Mouse (Mus musculus) spleen, adult 2 months (tissue): ENCODE data around the gene Atp1b1. TPM values are rescaled to one million over a fixed set of nuclear protein-coding genes. Genes with fewer than 3 reads are reported as not detected.

Experiments used
- DNase-seq, 2 experiments: peaks; one replicate each; pipeline versions ENCODE4 v3.0.0 to v3.0.0-alpha.2; 2012 to 2021; ENCODE audit warnings: low spot score in 2 of 2, low read depth in 1 of 2
- H3K27ac ChIP-seq: fragments of 200-500 bp; 2 replicates; pipeline ENCODE4 v1.5.1; 2012; ENCODE audit warnings: low read length, inconsistent platforms; ENCODE audit not compliant: insufficient read depth
- H3K27me3 ChIP-seq: fragments of 200-500 bp; 2 replicates; pipeline ENCODE4 v1.6.1; 2012; ENCODE audit warnings: mild to moderate bottlenecking, moderate library complexity, low read length, inconsistent platforms; ENCODE audit not compliant: control insufficient read depth, insufficient read depth
- H3K36me3 ChIP-seq: fragments of 200-500 bp; 2 replicates; pipeline ENCODE4 v1.6.1; 2012; ENCODE audit warnings: mild to moderate bottlenecking, low read length, inconsistent platforms; ENCODE audit not compliant: control insufficient read depth, insufficient read depth
- H3K4me1 ChIP-seq: fragments of 200-500 bp; 2 replicates; pipeline ENCODE4 v1.6.1; 2011; ENCODE audit warnings: inconsistent platforms; ENCODE audit not compliant: control insufficient read depth, insufficient read depth, insufficient read length
- H3K4me3 ChIP-seq: fragments of 200-500 bp; 2 replicates; pipeline ENCODE4 v1.5.1; 2011; ENCODE audit warnings: mild to moderate bottlenecking, inconsistent platforms; ENCODE audit not compliant: insufficient read depth, insufficient read length; ENCODE audit errors: extremely low read depth
- CTCF ChIP-seq: fragments of 200-500 bp; IDR thresholded peaks from 2 replicates; pipeline ENCODE4 v1.5.1; 2011; ENCODE audit warnings: mild to moderate bottlenecking, inconsistent platforms; ENCODE audit not compliant: insufficient read depth, insufficient read length, insufficient replicate concordance; ENCODE audit errors: extremely low read depth
- POLR2A ChIP-seq: fragments of 200-500 bp; IDR thresholded peaks from 2 replicates; pipeline ENCODE4 v1.6.1; 2011; ENCODE audit warnings: low read depth, low read length, inconsistent platforms
- WGBS: fragments of 180-500 bp; shearing (Covaris S2); methylation state at CpG from one replicate; pipeline ENCODE4 v1.1.7; 2018; 5-methylcytosine and 5-hydroxymethylcytosine counted together
- polyA plus RNA-seq: library from polyadenylated mRNA; depleted of rRNA; stranded (reverse); fragments of >200 nt; gene quantifications from 2 replicates; pipeline ENCODE4 v1.2.3, GENCODE M21; 2012

Gene Atp1b1
- polyA plus RNA-seq, 1 experiment, result 11.2 TPM

DNA sequence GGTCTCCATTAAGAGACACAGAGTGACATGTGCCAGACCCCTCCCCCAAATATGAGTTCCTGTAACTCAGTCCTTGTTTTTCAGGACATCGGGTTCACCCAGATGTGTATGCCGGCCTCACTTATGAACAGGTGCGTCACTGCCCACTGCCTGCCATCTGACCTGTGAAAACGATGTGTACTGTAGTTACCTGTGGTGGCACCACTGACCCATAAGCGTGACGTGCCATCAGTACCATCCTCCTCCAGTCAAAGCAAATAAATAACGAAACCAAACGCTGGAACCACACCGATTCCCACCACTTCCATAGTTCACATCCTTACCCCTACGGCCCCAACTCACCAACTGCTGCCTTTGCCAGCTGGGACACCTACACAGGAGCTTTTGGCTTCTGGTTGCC lies 11.6 kb downstream of the Atp1b1 start:
- 0 out of 2 replicates have a peak, but pooled peaks cover 3% of the 10 kb centered on the region for H3K36me3 ChIP-seq
- H3K4me3 ChIP-seq, result no peak overlapping the region
- H3K27me3 ChIP-seq, result no peaks in the 10 kb centered on the region
- DNase-seq, result no peak
- H3K4me1 ChIP-seq, result no peaks in the 10 kb centered on the region
- WGBS, result 94% methylated on average over 10 of the region's 10 CpGs
- no peak overlapping the region for H3K27ac ChIP-seq
- TF ChIP-seq CTCF, result no peak
- TF ChIP-seq POLR2A, result no peak

- TF ChIP-seq POLR2A (no peak), CTCF (no peak)
- no peak overlapping the region for H3K27ac ChIP-seq
- no peak overlapping the region for H3K4me3 ChIP-seq
- H3K4me1 ChIP-seq, result no peaks in the 10 kb centered on the region
- H3K36me3 ChIP-seq, result peaks cover 3% of the 10 kb centered on the region; the same call in 1 of the 2 replicates
- H3K27me3 ChIP-seq, result no peaks in the 10 kb centered on the region
- WGBS, result 88% methylated on average over 5 of the region's 5 CpGs
- DNase-seq, result no peak
Measured at GRCm38 (mm10) chr1:164445620-164446162, 12.5 kb downstream of the Atp1b1 start.

- TF ChIP-seq POLR2A, result no peak
- no peak for TF ChIP-seq CTCF
- WGBS, result 65% methylated on average over 18 of the region's 18 CpGs
- DNase-seq, result no peak
- Histone ChIP-seq H3K4me1 (peaks cover 2% of the 10 kb centered on the region; the same call in 1 of the 2 replicates), H3K27ac (no peak overlapping the region), H3K36me3 (peaks cover 4% of the 10 kb centered on the region; the same call in 1 of the 2 replicates), H3K27me3 (no peaks in the 10 kb centered on the region), H3K4me3 (no peak overlapping the region)
Measured at GRCm38 (mm10) chr1:164441408-164441974, 16.7 kb downstream of the Atp1b1 start.

GRCm38 (mm10) chr1:164440708-164441407 lies 17.3 kb downstream of the Atp1b1 start:
- H3K36me3 ChIP-seq, result peaks cover 4% of the 10 kb centered on the region; the same call in 1 of the 2 replicates
- H3K27ac ChIP-seq, result no peak overlapping the region
- DNase-seq, result no peak
- TF ChIP-seq CTCF, result no peak
- no peak for TF ChIP-seq POLR2A
- H3K4me3 ChIP-seq, result no peak overlapping the region
- 64% methylated on average over 11 of the region's 11 CpGs for WGBS
- peaks cover 2% of the 10 kb centered on the region; the same call in 1 of the 2 replicates for H3K4me1 ChIP-seq
- no peaks in the 10 kb centered on the region for H3K27me3 ChIP-seq

GRCm38 (mm10) chr1:164440230-164440629 lies 17.9 kb downstream of the Atp1b1 start:
- no peak for DNase-seq
- Histone ChIP-seq H3K4me3 (no peak overlapping the region), H3K27me3 (no peaks in the 10 kb centered on the region), H3K4me1 (peaks cover 2% of the 10 kb centered on the region; the same call in 1 of the 2 replicates), H3K36me3 (peaks cover 4% of the 10 kb centered on the region; the same call in 1 of the 2 replicates), H3K27ac (no peak overlapping the region)
- TF ChIP-seq POLR2A (no peak), CTCF (no peak)
- WGBS, result 27% methylated on average over 6 of the region's 6 CpGs

- TF ChIP-seq CTCF, result no peak
- no peak for TF ChIP-seq POLR2A
- peaks cover 2% of the 10 kb centered on the region; the same call in 1 of the 2 replicates for H3K4me1 ChIP-seq
- H3K27me3 ChIP-seq, result no peaks in the 10 kb centered on the region
- peaks cover 2% of the 10 kb centered on the region; the same call in 1 of the 2 replicates for H3K36me3 ChIP-seq
- H3K27ac ChIP-seq, result no peak overlapping the region
- WGBS, result 83% methylated on average over 7 of the region's 7 CpGs
- no peak overlapping the region for H3K4me3 ChIP-seq
- DNase-seq, result no peak
Measured at GRCm38 (mm10) chr1:164436749-164437148, 21.4 kb downstream of the Atp1b1 start.

GRCm38 (mm10) chr1:164434049-164434448 lies 24.1 kb downstream of the Atp1b1 start:
- Histone ChIP-seq H3K27me3 (no peaks in the 10 kb centered on the region), H3K4me1 (no peaks in the 10 kb centered on the region), H3K36me3 (peaks cover 2% of the 10 kb centered on the region; the same call in 1 of the 2 replicates), H3K27ac (no peak overlapping the region), H3K4me3 (no peak overlapping the region)
- TF ChIP-seq POLR2A, result no peak
- TF ChIP-seq CTCF, result no peak
- WGBS, result 91% methylated on average over 6 of the region's 6 CpGs
- DNase-seq, result no peak
